Mouse (Mus musculus) E14TG2a.4 (cell line): ENCODE results near the gene Hist1h3i.
"Not testable (repeated sequence)": the region's sequence is repeated elsewhere in the genome, so short reads cannot be mapped to it uniquely, and the experiment has no call there.

ENCODE experiments used
- H3K27me3 ChIP-seq: 2 replicates; pipeline ENCODE4 v1.6.1; 2014; ENCODE audit warnings: low read length, control low read depth; ENCODE audit not compliant: insufficient read depth
- H3K36me3 ChIP-seq: 2 replicates; pipeline ENCODE4 v1.6.1; 2014; ENCODE audit warnings: low read length, control low read depth; ENCODE audit not compliant: insufficient read depth
- H3K4me1 ChIP-seq: replicated peaks from 2 replicates; pipeline ENCODE4 v1.6.1; 2014; ENCODE audit warnings: low read depth, low read length, control low read depth
- H3K4me3 ChIP-seq: replicated peaks from 2 replicates; pipeline ENCODE4 v1.5.1; 2014; ENCODE audit warnings: mild to moderate bottlenecking, low read length
- H3K9me3 ChIP-seq: 2 replicates; pipeline ENCODE4 v1.6.1; 2014; ENCODE audit warnings: low read length, control low read depth
- CTCF ChIP-seq: conservative IDR thresholded peaks from 2 replicates; pipeline ENCODE4 v1.5.1; 2014; ENCODE audit warnings: low read length
- NANOG ChIP-seq: IDR thresholded peaks from 2 replicates; pipeline ENCODE4 v1.6.1; 2014; ENCODE audit warnings: borderline replicate concordance, low read length, mixed read lengths
- POU5F1 ChIP-seq: IDR thresholded peaks from 2 replicates; pipeline ENCODE4 v1.6.1; 2014; ENCODE audit warnings: low read length, borderline replicate concordance

Hist1h3i gene

DNA sequence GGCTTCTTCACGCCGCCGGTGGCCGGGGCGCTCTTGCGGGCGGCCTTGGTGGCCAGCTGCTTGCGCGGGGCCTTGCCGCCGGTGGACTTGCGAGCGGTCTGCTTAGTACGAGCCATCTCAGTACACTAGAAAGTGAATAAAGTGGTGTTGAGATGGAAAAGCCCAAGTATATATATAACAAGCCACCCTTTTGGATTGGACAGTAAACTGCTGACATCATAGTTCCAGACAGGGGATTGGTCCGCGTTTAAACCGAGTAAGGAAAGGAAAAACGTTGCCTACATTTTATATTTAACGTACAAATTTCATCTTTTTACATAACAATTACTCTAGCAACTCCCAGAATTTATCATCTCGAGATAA, at the start of gene Hist1h3i:
Hist1h3i (minus strand) TSS at position 116 of the 363 bp plus-strand sequence.
- Histone ChIP-seq H3K9me3 (no peaks in the 10 kb centered on the region), H3K4me3 (peak within 1 kb of the TSS; percentile 73), H3K36me3 (no peaks in the 10 kb centered on the region), H3K4me1 (peaks cover 58% of the 10 kb centered on the region), H3K27me3 (no peaks in the 10 kb centered on the region)
- no peak for TF ChIP-seq NANOG

DNA sequence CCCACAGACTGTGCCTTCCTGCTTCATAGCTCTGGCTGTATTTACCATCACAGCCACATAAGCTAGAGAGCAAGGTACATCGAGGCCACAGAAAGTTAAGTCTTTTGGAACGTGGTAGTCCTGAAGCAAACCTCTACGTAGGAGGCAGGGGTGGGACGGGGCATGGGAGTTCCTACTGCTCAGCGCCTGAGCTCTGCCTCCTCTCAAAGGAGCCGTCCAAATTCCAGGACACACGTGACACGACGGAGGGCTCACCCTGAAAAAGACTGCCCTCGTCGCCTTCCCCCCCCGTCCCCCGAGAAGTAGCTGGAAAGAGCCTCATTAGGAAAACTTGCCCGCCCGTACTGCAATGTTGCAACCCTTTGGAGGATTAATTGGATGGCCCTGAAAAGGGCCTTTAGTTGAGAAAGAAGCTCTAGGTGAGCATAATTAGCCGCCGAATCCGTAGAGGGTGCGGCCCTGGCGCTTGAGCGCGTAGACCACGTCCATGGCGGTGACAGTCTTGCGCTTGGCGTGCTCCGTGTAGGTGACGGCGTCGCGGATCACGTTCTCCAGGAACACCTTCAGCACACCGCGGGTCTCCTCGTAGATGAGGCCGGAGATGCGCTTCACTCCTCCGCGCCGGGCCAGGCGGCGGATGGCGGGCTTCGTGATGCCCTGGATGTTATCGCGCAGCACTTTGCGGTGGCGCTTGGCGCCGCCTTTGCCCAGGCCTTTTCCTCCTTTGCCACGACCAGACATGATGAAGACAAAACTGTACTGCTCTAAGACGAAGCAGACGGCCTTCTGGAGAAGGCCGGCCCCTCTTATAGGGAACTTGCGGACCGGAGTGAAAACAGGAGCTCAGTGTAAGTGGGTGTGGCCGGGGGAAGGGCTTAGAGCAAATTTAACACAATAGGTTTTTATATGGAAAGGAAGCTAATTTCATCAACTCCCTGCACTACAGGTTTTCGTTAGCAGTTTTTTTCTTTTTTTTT, 48.5 kb upstream of the Hist1h3i start, which contains the start of gene Hist1h4n:
Hist1h4n (minus strand) TSS at position 779 of the 977 bp plus-strand sequence.
- H3K9me3 ChIP-seq, H3K4me3 ChIP-seq: not testable (repeated sequence)
- peaks cover 33% of the 10 kb centered on the region for H3K4me1 ChIP-seq

DNA sequence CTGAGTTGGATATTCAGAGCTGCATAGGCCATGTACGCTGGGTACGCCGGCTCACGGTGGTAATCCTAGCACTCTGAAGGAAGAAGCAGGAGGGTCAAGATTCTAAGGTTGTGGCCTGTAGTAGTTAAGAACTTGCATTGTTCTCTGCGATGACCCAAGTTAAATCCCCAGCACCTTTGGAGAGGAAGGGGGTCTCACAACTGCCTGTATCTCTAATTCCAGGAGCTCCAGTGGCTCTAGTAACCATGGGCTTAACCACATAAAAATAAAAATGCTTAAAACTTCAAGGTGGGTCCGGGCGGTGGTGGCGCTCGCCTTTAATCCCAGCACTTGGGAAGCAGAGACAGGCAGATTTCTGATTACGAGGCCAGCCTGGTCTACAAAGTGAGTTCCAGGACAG, 47.2 kb upstream of the Hist1h3i start:
- Histone ChIP-seq H3K27me3 (no peaks in the 10 kb centered on the region), H3K36me3 (no peaks in the 10 kb centered on the region), H3K4me3 (0 out of 2 replicates have a peak overlapping the region, but pooled peaks have one; percentile 3), H3K4me1 (peaks cover 47% of the 10 kb centered on the region), H3K9me3 (no peaks in the 10 kb centered on the region)
- no peak for TF ChIP-seq CTCF
- TF ChIP-seq NANOG = no peak
- no peak for TF ChIP-seq POU5F1

More for the DNA sequence above, 48.5 kb upstream of the Hist1h3i start, which contains the start of gene Hist1h4n:
- H3K36me3 ChIP-seq, H3K27me3 ChIP-seq: not testable (repeated sequence)

DNA sequence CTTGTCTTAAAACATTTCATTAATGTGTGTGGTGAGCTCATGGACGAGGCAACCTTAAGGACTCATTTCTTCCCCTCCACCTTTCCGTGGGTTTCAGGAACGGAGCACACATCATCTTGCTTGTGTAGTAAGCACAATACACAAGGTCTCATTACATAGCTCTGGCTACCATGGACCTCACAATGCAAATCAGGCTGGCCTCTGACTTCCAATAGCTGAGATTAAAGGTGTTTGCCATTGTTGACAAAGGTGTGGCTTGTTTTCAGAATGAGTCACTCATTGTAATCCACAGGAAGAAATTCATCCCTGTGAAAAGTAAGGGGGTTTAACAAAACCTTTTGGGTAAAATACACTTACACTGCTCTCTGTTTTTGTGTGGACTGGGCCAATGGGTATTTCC, 45.3 kb upstream of the Hist1h3i start:
- H3K36me3 ChIP-seq = no peaks in the 10 kb centered on the region
- no peak overlapping the region for H3K4me3 ChIP-seq
- no peak for TF ChIP-seq POU5F1
- peaks cover 48% of the 10 kb centered on the region for H3K4me1 ChIP-seq
- no peaks in the 10 kb centered on the region for H3K27me3 ChIP-seq
- no peaks in the 10 kb centered on the region for H3K9me3 ChIP-seq

DNA sequence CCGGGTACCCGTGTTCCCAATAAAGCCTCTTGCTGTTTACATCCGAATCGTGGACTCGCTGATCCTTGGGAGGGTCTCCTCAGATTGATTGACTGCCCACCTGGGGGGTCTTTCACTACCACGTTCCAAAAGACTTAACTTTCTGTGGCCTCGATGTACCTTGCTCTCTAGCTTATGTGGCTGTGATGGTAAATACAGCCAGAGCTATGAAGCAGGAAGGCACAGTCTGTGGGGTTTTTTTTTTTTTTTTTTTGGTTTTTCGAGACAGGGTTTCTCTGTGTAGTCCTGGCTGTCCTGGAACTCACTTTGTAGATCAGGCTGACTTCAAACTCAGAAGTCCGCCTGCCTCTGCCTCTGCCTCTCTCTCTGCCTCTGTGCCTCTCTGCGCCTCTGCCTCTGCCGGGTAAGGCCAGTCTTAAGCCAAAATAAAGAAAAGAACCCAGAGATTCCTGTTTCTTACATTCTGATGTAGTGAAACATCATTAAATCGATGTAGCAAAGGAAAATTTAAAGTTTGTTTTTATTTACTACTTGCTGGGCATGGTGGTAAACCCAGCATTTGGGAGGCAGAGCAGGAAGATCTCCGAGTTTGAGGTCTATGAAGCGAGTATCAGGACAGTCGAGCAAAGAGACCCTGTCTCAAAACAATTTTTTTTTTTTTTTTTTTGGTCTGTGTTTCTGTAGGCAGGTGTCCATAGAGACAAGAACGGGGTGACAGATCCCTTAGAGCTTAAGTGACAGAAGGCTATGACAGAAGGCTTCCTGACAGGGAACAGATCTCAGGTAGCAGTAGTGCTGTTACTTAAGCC, 37.1 kb upstream of the Hist1h3i start:
- not testable (repeated sequence) for H3K27me3 ChIP-seq, H3K36me3 ChIP-seq, H3K9me3 ChIP-seq
- H3K4me3 ChIP-seq = 0 out of 2 replicates have a peak overlapping the region, but pooled peaks have one; percentile 18
- H3K4me1 ChIP-seq = peaks cover 22% of the 10 kb centered on the region

DNA sequence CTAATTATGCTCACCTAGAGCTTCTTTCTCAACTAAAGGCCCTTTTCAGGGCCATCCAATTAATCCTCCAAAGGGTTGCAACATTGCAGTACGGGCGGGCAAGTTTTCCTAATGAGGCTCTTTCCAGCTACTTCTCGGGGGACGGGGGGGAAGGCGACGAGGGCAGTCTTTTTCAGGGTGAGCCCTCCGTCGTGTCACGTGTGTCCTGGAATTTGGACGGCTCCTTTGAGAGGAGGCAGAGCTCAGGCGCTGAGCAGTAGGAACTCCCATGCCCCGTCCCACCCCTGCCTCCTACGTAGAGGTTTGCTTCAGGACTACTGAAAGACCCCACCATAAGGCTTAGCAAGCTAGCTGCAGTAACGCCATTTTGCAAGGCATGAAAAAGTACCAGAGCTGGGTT, 28.9 kb upstream of the Hist1h3i start:
- H3K9me3 ChIP-seq, H3K36me3 ChIP-seq, H3K4me3 ChIP-seq, H3K4me1 ChIP-seq, H3K27me3 ChIP-seq: not testable (repeated sequence)

DNA sequence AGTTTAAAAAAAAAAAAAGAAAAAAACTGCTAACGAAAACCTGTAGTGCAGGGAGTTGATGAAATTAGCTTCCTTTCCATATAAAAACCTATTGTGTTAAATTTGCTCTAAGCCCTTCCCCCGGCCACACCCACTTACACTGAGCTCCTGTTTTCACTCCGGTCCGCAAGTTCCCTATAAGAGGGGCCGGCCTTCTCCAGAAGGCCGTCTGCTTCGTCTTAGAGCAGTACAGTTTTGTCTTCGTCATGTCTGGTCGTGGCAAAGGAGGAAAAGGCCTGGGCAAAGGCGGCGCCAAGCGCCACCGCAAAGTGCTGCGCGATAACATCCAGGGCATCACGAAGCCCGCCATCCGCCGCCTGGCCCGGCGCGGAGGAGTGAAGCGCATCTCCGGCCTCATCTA, 28.4 kb upstream of the Hist1h3i start, which contains the start of gene Hist1h4m:
Hist1h4m (plus strand) TSS at position 208 of the 400 bp plus-strand sequence.
- not testable (repeated sequence) for H3K36me3 ChIP-seq, H3K27me3 ChIP-seq, H3K4me1 ChIP-seq, H3K4me3 ChIP-seq, H3K9me3 ChIP-seq

DNA sequence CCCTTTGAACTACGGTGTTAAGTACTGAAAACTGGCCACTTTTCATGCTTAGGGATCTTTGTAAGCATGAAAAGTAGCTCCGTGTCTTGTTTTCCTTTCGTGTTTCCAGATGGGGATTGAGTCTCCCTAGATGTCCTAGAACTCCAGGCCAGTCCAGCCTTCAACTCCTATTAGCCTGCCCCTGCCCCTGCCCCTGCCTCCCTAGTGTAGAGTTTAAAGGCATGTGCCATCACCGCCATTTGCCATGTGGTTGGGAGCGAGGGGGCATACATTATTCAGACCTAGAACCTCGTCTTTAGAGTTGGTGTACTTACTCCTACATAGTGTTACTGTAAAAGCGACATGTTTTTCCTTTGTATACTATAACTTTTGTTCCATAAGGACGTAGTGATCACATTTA, 27.9 kb upstream of the Hist1h3i start:
- H3K4me1 ChIP-seq, H3K4me3 ChIP-seq, H3K36me3 ChIP-seq, H3K9me3 ChIP-seq, H3K27me3 ChIP-seq: not testable (repeated sequence)

DNA sequence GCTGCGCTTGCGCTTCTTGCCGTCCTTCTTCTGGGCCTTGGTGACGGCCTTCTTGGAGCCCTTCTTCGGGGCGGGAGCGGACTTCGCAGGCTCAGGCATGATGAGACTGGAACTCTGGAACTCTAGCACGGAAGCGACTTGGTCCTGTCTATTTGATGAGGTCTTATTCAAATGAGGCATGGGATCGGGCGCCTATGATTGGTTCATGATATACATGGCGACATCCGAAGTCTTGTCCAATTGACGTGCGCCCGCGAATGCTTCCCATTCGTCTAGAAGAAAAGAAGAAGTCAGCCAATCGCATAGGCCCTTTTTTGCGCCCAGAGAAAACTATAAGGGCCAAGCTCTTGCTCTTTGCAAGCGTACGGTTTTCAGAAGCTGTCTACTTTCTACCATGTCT, 26.9 kb upstream of the Hist1h3i start, which contains the start of the genes Hist1h2bq and Hist1h2ao:
Hist1h2bq (minus strand) TSS at position 125 of the 400 bp plus-strand sequence.
Hist1h2ao (plus strand) TSS at position 393 of the 400 bp plus-strand sequence.
- H3K4me3 ChIP-seq, H3K36me3 ChIP-seq, H3K4me1 ChIP-seq: not testable (repeated sequence)

DNA sequence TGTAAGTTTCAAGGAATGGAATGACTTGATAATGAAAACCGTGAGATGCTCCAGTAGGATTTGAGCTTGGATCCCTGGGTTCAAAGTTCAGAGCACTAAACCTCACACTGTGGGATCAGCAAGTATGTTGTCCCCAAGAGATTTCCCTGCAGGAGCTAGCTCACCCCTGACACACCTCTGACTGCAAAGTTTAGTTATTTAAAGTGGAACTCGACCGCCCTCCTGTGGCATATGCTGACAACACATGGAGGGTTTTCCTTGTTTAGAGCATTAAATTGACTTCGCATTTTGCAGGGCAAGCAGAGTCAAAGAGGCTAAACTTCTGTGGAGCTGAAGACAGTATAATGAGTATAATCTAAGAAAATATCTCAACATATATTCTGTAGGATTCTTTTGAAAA, 19.9 kb upstream of the Hist1h3i start:
- H3K4me3 ChIP-seq, H3K4me1 ChIP-seq, H3K9me3 ChIP-seq, H3K27me3 ChIP-seq, H3K36me3 ChIP-seq: not testable (repeated sequence)

More for the DNA sequence above, 26.9 kb upstream of the Hist1h3i start, which contains the start of the genes Hist1h2bq and Hist1h2ao:
- H3K27me3 ChIP-seq, H3K9me3 ChIP-seq: not testable (repeated sequence)

DNA sequence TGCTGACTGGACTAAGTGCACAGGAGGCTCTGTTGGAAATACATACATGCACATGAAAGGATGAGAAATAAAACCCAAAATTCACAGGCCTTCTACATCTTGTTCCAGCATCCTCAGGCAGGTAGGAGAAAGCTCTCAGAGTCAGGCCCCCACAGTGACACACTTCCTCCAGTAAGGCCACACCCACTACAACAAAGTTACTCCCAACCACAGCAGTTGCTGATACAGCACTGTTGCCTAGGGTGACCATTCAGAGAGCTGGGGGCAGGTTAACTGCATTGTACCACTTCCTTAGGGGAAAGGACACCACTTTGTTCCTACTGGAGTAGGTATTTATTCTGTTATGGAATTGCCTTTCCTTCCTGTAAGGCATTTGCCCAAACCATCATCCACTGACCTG, 14.0 kb upstream of the Hist1h3i start:
- not testable (repeated sequence) for H3K27me3 ChIP-seq, H3K9me3 ChIP-seq, H3K4me1 ChIP-seq, H3K4me3 ChIP-seq, H3K36me3 ChIP-seq
